Mouse (Mus musculus) left cerebral cortex, postnatal 36 days (tissue): ENCODE data around the gene Mpped2. TPM values are rescaled to one million over a fixed set of nuclear protein-coding genes. Genes with fewer than 3 reads are reported as not detected.

ENCODE experiments used
- DNase-seq, 2 experiments: peaks; one replicate each; pipeline ENCODE4 v3.0.0; 2021 to 2022; ENCODE audit warnings: low spot score in 2 of 2, mixed read lengths in 1 of 2
- intact Hi-C: fragments of 180-260 bp; cut with DNase I; formaldehyde crosslinking; loops from one replicate; pipeline ENCODE4 v1.15.1; 2025
- total RNA-seq, 2 experiments: library from RNA; stranded (reverse); gene quantifications; 2 replicates each; pipeline ENCODE4 v1.2.3; 2021

Mpped2 gene
- total RNA-seq, 2 experiments from 2014 or later, result 31.9 to 38.8 TPM

DNA sequence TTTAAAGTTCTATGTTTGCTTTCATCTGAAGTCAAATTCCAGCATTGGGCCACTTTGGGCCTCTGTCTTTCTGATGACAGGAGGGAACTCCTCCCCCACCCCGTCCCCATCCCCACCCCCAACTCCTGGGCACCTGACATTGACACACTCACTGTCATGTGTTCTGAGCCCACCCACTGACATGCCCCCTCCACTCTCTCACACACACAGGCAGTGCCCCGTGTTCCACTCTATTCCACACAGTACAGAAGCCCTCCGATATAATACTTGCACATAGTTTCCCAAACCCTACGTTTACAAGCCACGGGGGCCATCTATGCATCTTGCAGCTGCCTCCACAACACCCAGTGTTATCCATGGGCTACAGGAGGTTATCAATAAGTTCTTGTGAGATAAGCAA is 42.1 kb downstream of the Mpped2 start:
- intact Hi-C loops, result no loop called here
- DNase-seq, result no peak

DNA sequence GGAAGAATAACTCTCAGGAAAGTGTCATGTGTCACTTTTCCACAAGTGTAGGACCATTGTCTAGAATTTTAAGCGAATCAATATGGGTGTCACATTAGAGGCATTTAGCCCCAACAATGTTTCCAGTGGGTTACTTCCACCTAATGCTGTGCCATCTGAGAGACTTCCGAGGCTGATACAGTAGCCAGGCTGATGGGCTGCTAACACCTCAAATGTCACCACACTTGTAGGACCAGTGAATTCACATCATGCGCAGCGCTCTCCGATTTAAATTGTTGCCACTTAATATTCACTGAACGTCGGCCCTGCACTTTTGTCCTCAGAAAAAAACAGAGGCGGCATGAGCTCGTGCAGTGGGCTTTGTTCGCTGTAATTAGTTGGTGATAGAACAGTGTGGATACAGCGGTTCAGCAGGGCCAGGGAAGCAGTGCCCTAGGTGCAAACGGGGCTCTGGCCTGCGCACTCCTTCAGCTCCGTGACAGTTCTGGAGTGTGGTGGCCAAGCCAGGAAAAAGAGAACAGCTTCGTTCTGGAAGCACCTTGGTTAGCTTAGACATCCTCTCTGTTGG is 42.8 kb downstream of the Mpped2 start:
- no peak for DNase-seq
- intact Hi-C loops, result no loop called here

DNA sequence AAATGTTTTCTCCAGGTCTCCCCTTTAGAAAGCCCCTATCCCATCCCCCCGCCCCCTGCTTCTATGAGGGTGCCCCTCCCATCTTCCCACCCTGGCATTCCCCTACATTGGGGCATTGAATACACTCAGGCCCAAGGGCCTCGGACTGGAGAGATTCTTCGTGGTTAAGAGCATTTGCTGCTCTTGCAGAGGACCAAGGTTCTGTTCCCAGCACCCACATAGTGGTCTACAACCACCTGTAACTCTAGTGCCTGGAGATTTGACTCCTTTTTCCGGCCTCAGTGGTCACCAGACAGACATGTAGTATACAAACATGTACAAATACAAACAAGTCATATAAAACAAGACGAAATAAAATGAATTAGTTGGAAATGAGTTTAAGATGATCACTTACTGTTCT is 45.9 kb downstream of the Mpped2 start:
- intact Hi-C loops, result no loop called here
- no peak for DNase-seq

DNA sequence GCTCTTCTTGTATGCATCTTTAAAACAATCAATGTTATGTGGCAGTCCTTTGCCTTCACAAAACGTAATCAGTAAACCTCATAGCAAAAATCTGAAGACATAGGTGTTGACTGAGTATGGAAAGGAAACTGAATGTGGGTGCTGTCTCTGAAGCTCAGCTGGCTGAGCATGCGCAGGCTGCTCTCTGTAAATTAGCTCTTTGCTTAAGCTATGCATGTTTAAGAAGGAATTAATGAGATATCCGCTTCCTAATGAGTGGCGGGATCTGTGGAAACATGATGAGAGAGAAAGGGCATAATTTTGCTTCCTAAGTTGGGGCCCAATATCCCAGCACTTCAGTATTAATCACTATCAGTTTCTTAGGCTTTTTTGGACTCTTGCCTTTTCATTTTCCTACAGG is 51.0 kb downstream of the Mpped2 start:
- no peak for DNase-seq
- intact Hi-C loops, result no loop called here

DNA sequence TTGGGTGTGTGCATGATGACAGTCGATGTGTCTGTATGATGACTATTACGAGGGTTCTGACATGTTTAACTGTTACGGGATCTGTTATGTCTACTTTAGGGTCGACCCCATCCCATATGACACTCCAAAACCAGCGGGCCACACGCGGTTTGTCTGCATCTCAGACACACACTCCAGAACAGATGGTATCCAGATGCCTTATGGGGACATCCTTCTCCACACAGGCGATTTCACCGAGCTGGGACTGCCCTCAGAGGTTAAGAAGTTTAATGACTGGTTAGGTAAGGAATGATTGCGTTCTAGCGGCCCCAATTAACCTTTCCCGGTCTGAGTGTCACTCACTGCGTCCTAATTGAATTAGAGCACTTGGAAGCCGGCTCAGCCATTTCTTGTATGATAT is 51.5 kb downstream of the Mpped2 start:
- intact Hi-C loops, result no loop called here
- DNase-seq, result no peak

DNA sequence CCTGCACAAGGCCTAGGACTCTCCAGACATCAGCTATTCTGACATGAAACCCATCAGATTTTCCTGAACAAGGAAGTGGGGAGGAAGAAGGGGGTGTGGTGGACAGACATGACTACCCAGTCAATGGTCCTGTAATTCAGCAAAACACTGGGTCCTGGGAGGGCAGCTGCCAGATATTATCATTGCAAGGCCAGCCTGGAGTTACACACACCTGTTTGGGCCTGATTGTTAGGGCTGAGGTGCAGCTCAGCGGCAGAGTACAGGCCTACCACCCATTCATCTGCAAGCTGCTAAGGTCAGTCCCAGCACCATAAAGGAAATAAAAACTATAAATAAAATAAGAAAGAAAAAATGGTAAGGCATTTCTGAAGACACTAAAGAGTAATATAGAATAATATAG is 52.3 kb downstream of the Mpped2 start:
- intact Hi-C loops, result no loop called here
- DNase-seq, result no peak

- DNase-seq, result peak; percentile 38 to 50
- intact Hi-C loops, result no loop called here
These were observed 53.1 kb downstream of the Mpped2 start for GRCm38 (mm10) chr2:106746211-106746610.

DNA sequence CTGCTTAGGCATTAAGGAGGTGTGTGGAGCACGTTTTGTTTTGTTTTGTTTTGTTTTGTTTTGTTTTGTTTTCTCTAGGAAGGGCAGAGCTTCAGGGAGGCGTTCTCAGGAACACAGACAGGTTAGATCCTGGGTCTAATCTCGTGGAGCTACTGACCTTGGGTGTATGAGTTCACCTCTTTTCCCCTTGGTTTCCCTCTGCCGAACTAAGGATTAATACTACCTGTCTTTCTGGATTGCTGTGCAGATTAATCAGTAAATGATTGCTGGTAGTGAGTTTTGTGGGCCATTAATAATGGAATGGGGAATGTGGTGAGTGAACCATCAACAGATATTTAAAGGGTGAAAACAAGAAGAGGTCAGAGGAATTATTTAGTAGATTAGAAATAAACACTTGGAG is 53.8 kb downstream of the Mpped2 start:
- DNase-seq, result no peak
- intact Hi-C loops, result no loop called here

DNA sequence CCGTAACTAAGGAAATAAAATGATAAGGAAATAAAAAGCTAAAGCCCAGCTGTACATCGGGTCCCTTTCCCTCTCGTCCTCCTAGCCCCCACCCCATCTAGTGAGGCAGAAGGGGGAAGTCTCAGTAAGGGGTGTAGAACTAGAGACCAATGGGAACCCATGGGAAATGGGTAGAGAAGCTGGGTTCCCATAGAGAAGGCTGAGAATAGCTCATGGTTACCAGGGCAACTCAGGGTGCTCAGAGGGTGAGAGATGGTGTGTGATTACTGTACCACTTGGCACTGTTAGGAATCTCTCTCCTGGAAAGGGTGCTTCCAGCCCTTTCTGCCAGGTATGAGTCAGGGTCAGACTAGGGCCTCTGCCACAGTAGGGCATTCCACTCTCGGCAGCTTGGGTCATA is 54.3 kb downstream of the Mpped2 start:
- intact Hi-C loops, result no loop called here
- no peak for DNase-seq

- DNase-seq, result no peak
- intact Hi-C loops, result no loop called here
These were observed 57.8 kb downstream of the Mpped2 start for GRCm38 (mm10) chr2:106750878-106751277.

- no peak for DNase-seq
- intact Hi-C loops, result no loop called here
These were observed 60.6 kb downstream of the Mpped2 start for GRCm38 (mm10) chr2:106753703-106754102.

DNA sequence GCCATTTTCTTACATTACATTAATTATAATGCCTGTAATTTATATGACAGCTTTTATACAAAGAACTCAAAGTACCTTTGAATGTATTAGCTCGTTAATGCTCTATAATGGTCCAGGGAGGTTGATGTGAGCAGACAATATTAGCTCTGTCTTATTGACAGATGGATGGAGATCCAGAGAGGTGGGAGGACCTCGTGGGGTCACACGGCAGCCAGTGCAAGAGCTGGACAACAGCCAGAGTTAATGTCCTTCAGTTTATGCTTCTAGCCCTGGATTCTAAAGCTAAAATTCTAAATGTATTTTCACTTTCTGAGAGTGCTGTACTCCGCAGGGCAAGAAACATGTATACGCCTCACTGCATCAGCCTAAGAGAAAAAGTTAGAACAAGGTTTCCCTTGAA is 61.6 kb downstream of the Mpped2 start:
- intact Hi-C loops, result no loop called here
- DNase-seq, result no peak

- DNase-seq, result no peak
- intact Hi-C loops, result no loop called here
These were observed 63.5 kb downstream of the Mpped2 start for GRCm38 (mm10) chr2:106756354-106757103.

DNA sequence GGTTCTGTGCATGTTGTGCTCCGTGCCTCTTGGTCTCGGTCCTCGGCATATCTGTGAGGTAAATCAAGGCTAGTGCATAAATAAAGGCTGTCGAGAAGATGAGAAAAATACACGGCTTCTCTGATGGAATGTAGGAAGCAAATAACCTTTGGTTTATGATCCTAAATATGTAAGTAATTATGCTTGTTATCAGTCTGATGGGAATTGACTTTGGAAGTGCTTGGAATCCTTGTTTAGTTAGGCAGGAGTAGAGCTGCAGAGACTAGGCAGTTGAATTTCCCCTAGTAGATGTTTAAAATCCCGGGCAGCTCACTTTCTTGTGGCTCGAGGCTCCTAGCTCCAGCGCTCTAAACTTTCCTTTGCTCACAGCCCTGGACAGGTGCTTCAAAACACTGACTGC is 69.9 kb downstream of the Mpped2 start:
- DNase-seq, result no peak
- intact Hi-C loops, result no loop called here

GRCm38 (mm10) chr2:106769236-106769635 is 76.2 kb downstream of the Mpped2 start:
- intact Hi-C loops, result no loop called here
- no peak for DNase-seq

- intact Hi-C loops, result no loop called here
- no peak for DNase-seq
These were observed 79.6 kb downstream of the Mpped2 start for GRCm38 (mm10) chr2:106772643-106773042.

- no peak for DNase-seq
- intact Hi-C loops, result no loop called here
These were observed 81.5 kb downstream of the Mpped2 start for GRCm38 (mm10) chr2:106774251-106775196.

DNA sequence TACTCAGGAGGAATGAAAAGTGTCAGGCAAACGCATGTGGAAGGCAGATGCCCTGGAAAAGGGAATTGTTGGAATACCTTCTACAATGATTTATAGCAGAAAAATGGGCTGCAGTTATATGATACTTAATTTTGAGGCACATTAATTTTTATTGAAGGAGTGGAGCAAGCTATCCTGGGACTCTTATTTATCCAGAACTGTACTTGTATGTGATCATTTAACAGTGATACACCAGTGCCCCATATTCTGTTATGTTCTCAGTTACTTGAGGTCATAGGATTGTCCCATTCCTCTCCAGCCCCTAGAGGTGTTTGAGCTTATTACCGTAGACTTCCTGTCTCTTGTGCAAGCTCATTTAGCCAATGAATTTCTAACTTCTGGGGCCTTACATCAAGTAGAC is 82.9 kb downstream of the Mpped2 start:
- DNase-seq, result no peak
- intact Hi-C loops, result no loop called here

GRCm38 (mm10) chr2:106778861-106779516 is 85.9 kb downstream of the Mpped2 start:
- no peak for DNase-seq
- intact Hi-C loops, result no loop called here
